Mouse (Mus musculus) skeletal muscle tissue, postnatal 0 days (tissue): ENCODE measurements around the gene Mrpl35. TPM values are rescaled to one million over a fixed set of nuclear protein-coding genes. Genes with fewer than 3 reads are reported as not detected.

Experiments used
- polyA plus RNA-seq: library from polyadenylated mRNA; unstranded; fragments of >200 nt; fragmentation: Nextera tagmentation; extraction: Ambion mirVana; gene quantifications from 2 replicates; pipeline ENCODE4 v1.2.1, GENCODE M21; 2015

The Mrpl35 gene
- 61.5 and 66.4 TPM in 2 replicates for polyA plus RNA-seq

DNA sequence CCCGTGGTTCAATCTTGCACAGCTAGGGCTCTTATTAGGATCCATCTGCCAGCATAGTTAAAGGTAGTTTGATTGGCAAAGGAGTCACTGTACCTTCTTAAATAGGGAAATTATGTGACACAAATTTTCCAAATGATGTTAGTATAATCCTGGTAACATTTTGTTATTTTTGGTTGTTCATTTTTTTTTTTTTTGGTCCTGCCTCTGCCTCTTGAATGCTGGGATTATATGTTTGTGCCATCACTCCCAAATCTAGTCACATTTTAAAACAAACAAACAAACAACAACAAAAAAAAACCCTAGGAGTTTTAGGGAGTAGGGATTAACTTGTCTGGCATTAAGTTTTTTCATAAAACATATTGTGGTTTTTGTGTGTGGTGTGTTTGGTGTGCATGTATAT lies at the start of gene Mrpl35:
Gene Mrpl35 (minus strand): TSS at position 101 of the 400 bp plus-strand sequence.

GRCm38 (mm10) chr6:71830690-71831580 lies 4.2 kb upstream of the Mrpl35 start, which contains the start of gene Immt:
TSS of gene Immt (plus strand) at chr6:71831331.

Other genes starting within 250 kb of the Mrpl35 start
- gene Kdm3a, start 194.0 kb downstream of the Mrpl35 start, polyA plus RNA-seq, result 15.3 and 16.9 TPM in 2 replicates
- 45.2 and 48.5 TPM in 2 replicates for gene Reep1, start 119.4 kb downstream of the Mrpl35 start, polyA plus RNA-seq
- gene Immt, start 4.4 kb upstream of the Mrpl35 start, polyA plus RNA-seq, result 205 and 218 TPM in 2 replicates
- 60.4 and 60.9 TPM in 2 replicates for gene Ptcd3, start 81.8 kb upstream of the Mrpl35 start, polyA plus RNA-seq
- gene Polr1a, start 82.1 kb upstream of the Mrpl35 start, polyA plus RNA-seq, result 14.0 and 15.1 TPM in 2 replicates